Mouse (Mus musculus): ENCODE data around the gene Ergic1. TPM values are rescaled to one million over a fixed set of nuclear protein-coding genes. Genes with fewer than 3 reads are reported as not detected.

The Ergic1 gene
- 91.3 and 97.3 TPM in 2 replicates for polyA plus RNA-seq (2015; fragmentation: Nextera tagmentation; extraction: Ambion mirVana)

DNA sequence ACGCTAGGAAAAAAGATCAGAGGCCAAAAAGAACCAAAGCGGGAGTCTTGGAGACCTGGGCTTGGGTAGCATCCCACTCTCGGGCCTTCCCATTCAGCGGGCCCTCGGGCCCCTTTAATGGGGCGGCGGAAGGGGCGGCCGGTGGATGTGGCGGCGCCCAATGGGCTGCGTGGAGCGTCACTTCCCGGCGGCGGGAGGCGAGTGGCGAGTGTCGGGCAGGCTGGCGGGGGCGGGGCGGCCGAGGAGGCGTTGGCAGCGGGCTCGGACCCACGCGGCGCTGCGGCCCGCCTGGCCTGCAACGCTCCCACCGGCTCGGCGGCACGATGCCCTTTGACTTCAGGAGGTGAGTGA is at the start of gene Ergic1:
Gene Ergic1 (plus strand): TSS at position 200 of the 351 bp plus-strand sequence.
- peak within 1 kb of the TSS; percentile 74 for H3K9ac ChIP-seq
- H3K4me2 ChIP-seq, result peak within 1 kb of the TSS; percentile 73
- H3K4me3 ChIP-seq, result peak within 1 kb of the TSS; percentile 52
- peaks cover 34% of the 10 kb centered on the region for H3K4me1 ChIP-seq (replicated peaks)
- no peaks in the 10 kb centered on the region for H3K27me3 ChIP-seq
- no peaks in the 10 kb centered on the region for H3K9me3 ChIP-seq
- ATAC-seq (ENCODE audit: low FRiP score, low read depth), result peak; percentile 98
- 1% methylated on average over 36 of the region's 36 CpGs for WGBS
- peaks cover 14% of the 10 kb centered on the region for H3K36me3 ChIP-seq
- H3K27ac ChIP-seq (replicated peaks), result peak within 1 kb of the TSS; percentile 76

DNA sequence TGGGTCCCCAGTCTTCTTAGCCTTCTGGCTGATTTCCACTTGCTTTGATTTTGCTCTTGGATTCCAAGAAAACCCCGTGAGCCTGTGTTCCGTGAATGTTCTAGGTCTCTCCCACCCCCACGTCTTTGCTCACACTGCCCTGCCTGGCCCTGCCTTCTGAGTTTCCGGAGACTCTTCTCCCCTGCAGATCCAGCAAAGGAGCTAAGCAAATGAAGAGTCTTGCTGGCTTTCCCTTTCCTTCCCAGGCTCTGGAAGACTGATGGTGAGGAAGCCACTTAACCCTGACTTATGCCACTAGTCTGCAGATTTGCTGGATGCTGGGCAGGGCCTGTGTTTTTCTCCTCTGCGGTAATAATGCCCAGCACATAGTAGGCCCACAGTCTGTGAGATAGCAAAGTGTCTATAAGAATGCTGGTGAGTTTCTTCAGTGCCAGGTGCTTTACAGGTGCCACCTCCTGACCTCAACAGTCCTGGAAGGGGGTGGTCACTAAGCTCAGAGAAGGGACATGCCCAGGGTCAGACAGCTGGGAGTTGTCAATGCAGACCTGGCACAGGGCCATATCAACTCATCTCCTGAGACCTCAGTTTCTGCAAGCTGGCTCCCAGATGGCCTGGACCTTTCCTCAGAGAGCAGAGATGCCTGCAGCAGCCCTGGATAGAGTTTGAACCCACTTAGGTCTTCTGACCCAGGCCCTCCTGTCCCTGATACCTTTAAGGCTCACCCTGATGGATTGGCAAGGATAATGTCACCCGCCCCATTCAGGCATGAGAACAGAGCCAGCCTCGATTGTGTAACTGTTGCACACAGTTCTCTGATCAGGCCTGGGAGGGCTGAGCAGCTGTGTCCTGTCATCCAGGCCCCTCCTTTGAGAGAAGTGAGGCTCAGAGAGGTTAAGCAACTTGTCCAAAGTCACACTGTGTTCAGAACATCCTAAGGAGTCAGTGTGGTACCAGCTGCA is 49.2 kb upstream of the Ergic1 start:
- H3K36me3 ChIP-seq, result no peaks in the 10 kb centered on the region
- no peaks in the 10 kb centered on the region for H3K27me3 ChIP-seq
- WGBS, result 70% methylated on average over 7 of the region's 7 CpGs
- no peaks in the 10 kb centered on the region for H3K9me3 ChIP-seq
- peaks cover 4% of the 10 kb centered on the region for H3K4me1 ChIP-seq (replicated peaks)
- no peak overlapping the region for H3K9ac ChIP-seq
- no peak overlapping the region for H3K27ac ChIP-seq (replicated peaks)
- no peak overlapping the region for H3K4me3 ChIP-seq
- H3K4me2 ChIP-seq, result no peak overlapping the region
- ATAC-seq (ENCODE audit: low FRiP score, low read depth), result no peak

GRCm38 (mm10) chr17:26512961-26513360 is 48.3 kb upstream of the Ergic1 start:
- 70% methylated on average over 7 of the region's 7 CpGs for WGBS
- no peak overlapping the region for H3K9ac ChIP-seq
- H3K9me3 ChIP-seq, result no peaks in the 10 kb centered on the region
- H3K27me3 ChIP-seq, result no peaks in the 10 kb centered on the region
- no peaks in the 10 kb centered on the region for H3K4me1 ChIP-seq (replicated peaks)
- H3K27ac ChIP-seq (replicated peaks), result no peak overlapping the region
- no peaks in the 10 kb centered on the region for H3K36me3 ChIP-seq
- H3K4me2 ChIP-seq, result no peak overlapping the region
- ATAC-seq (ENCODE audit: low FRiP score, low read depth), result no peak
- no peak overlapping the region for H3K4me3 ChIP-seq

DNA sequence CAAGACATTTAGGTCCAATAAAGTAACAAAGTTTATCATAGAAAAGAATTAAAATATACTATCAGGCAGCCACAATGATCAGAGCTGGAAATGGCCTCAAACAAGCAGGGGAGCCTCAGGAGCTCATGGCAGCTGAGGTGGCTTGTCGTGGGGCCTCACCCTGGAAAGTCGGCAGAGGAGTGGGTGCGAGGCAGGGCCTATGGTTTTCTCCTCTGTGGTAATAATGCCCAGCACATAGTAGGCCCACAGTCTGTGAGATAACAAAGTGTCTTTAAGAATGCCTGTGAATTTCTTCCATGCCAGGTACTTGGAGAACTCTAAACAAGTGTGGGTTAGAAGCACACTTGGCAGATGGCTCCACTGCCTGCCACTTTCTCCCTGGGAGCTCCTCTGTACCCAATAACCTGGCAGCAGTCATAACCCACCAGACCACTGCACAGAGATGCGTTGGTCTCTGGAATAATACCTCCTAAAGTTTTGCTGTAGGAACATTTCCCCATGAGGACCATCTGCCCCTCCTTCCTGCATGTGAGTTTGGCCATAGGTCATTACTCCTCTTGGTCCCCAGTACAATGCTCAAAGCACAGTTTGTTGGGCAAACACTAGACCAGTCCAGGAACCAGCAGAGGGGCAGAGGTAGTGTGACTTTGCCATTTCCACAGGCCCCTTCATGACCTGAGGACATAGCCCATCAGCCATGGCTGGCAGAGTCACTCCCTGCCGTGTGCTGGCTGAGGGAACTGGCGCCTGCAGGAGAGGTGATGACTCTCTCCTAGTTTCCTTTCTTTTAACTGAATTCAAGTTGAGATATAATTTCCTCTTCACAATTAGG is 47.6 kb upstream of the Ergic1 start:
- Histone ChIP-seq H3K27ac (replicated peaks) (no peak overlapping the region), H3K9ac (no peak overlapping the region), H3K4me3 (no peak overlapping the region), H3K27me3 (no peaks in the 10 kb centered on the region), H3K4me1 (replicated peaks) (no peaks in the 10 kb centered on the region), H3K4me2 (no peak overlapping the region), H3K9me3 (no peaks in the 10 kb centered on the region), H3K36me3 (no peaks in the 10 kb centered on the region)
- WGBS, result 81% methylated on average over 6 of the region's 6 CpGs
- no peak for ATAC-seq (ENCODE audit: low FRiP score, low read depth)

DNA sequence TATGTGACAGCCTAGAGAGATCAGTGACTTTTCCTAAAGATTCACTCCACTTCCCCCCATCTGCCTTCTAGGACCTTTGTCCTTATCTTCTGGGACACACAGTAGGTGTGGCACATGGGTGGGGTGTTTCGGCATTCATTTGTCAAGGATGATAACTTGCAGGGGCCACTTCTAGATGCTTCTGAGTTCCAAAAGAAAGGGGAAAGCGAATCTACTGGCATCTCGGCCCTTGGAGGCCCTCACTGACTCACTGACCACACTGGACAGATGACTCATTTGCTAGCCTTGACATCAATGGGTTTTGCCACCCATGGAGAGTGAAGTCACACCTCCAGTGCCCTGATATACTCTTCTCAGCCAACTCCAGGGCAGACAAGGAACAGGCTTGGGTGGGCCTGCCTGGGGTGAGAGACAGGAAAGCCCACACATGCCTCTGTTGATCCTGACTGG is 46.7 kb upstream of the Ergic1 start:
- no peaks in the 10 kb centered on the region for H3K27me3 ChIP-seq
- no peak overlapping the region for H3K27ac ChIP-seq (replicated peaks)
- no peak overlapping the region for H3K9ac ChIP-seq
- ATAC-seq (ENCODE audit: low FRiP score, low read depth), result no peak
- no peak overlapping the region for H3K4me3 ChIP-seq
- H3K4me1 ChIP-seq (replicated peaks), result no peaks in the 10 kb centered on the region
- WGBS, result 88% methylated on average over 3 of the region's 3 CpGs
- H3K4me2 ChIP-seq, result no peak overlapping the region
- H3K36me3 ChIP-seq, result no peaks in the 10 kb centered on the region
- H3K9me3 ChIP-seq, result no peaks in the 10 kb centered on the region

DNA sequence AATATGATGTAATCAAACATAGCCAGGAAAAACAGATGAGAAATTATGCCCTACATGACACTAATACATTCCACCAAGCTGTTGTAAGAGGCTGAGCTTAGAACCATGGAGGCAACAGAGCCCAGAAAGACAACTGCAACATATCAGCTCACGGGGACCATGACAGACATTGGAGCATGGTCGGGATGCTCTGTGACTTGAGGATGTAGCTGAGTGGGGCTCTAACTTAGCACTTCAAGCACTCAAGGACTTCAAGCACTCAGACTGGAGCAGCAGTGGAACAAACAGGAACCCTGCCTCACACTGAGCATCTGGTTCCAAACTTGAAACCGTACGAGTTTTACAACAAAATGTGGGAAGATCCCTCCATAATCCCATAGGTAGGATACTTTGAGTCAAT is 45.6 kb upstream of the Ergic1 start:
- H3K4me1 ChIP-seq (replicated peaks), result no peaks in the 10 kb centered on the region
- H3K27me3 ChIP-seq, result no peaks in the 10 kb centered on the region
- no peak overlapping the region for H3K4me2 ChIP-seq
- ATAC-seq (ENCODE audit: low FRiP score, low read depth), result no peak
- no peaks in the 10 kb centered on the region for H3K9me3 ChIP-seq
- no peak overlapping the region for H3K9ac ChIP-seq
- H3K4me3 ChIP-seq, result no peak overlapping the region
- 91% methylated on average over 4 of the region's 4 CpGs for WGBS
- no peaks in the 10 kb centered on the region for H3K36me3 ChIP-seq
- H3K27ac ChIP-seq (replicated peaks), result no peak overlapping the region

GRCm38 (mm10) chr17:26518306-26518705 is 43.0 kb upstream of the Ergic1 start:
- no peak overlapping the region for H3K4me2 ChIP-seq
- no peak overlapping the region for H3K9ac ChIP-seq
- no peaks in the 10 kb centered on the region for H3K36me3 ChIP-seq
- no peak for ATAC-seq (ENCODE audit: low FRiP score, low read depth)
- no peaks in the 10 kb centered on the region for H3K27me3 ChIP-seq
- no peaks in the 10 kb centered on the region for H3K9me3 ChIP-seq
- WGBS, result 85% methylated on average over 3 of the region's 3 CpGs
- no peaks in the 10 kb centered on the region for H3K4me1 ChIP-seq (replicated peaks)
- no peak overlapping the region for H3K4me3 ChIP-seq
- H3K27ac ChIP-seq (replicated peaks), result no peak overlapping the region

GRCm38 (mm10) chr17:26522711-26523110 is 38.6 kb upstream of the Ergic1 start:
- ATAC-seq (ENCODE audit: low FRiP score, low read depth), result no peak
- Histone ChIP-seq H3K4me2 (no peak overlapping the region), H3K9ac (no peak overlapping the region), H3K27ac (replicated peaks) (no peak overlapping the region), H3K36me3 (no peaks in the 10 kb centered on the region), H3K9me3 (no peaks in the 10 kb centered on the region), H3K27me3 (no peaks in the 10 kb centered on the region), H3K4me1 (replicated peaks) (no peaks in the 10 kb centered on the region), H3K4me3 (no peak overlapping the region)
- 83% methylated on average over 4 of the region's 4 CpGs for WGBS

GRCm38 (mm10) chr17:26524316-26524715 is 37.0 kb upstream of the Ergic1 start:
- Histone ChIP-seq H3K9ac (no peak overlapping the region), H3K9me3 (no peaks in the 10 kb centered on the region), H3K4me3 (no peak overlapping the region), H3K27me3 (no peaks in the 10 kb centered on the region), H3K36me3 (no peaks in the 10 kb centered on the region), H3K27ac (replicated peaks) (no peak overlapping the region), H3K4me1 (replicated peaks) (no peaks in the 10 kb centered on the region), H3K4me2 (no peak overlapping the region)
- ATAC-seq (ENCODE audit: low FRiP score, low read depth), result no peak

- Histone ChIP-seq H3K9me3 (no peaks in the 10 kb centered on the region), H3K4me3 (no peak overlapping the region), H3K27me3 (no peaks in the 10 kb centered on the region), H3K27ac (replicated peaks) (no peak overlapping the region), H3K4me1 (replicated peaks) (no peaks in the 10 kb centered on the region), H3K36me3 (no peaks in the 10 kb centered on the region), H3K4me2 (no peak overlapping the region), H3K9ac (no peak overlapping the region)
- no peak for ATAC-seq (ENCODE audit: low FRiP score, low read depth)
- WGBS, result 78% methylated on average over 4 of the region's 4 CpGs
These were observed 36.5 kb upstream of the Ergic1 start for GRCm38 (mm10) chr17:26524801-26525200.

DNA sequence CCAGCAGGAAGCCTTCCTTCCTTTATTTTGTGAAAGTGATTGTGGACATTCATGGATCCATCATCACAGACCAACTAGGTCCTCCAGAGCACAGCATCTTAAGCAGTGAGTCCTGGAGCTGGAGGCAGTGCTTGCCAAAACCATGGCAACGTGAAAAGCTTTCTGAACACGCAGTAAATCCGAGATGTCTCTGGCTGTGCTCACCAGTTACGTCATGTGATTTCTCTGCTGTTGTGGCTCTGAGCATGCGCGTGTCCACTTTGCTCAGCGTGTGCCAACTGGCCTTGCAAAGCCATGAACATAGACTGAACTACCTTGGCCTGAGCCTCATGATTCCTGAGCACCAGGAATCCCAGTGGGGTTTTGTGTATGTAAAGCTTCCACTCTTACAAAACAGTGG is 36.0 kb upstream of the Ergic1 start:
- Histone ChIP-seq H3K4me2 (no peak overlapping the region), H3K27me3 (no peaks in the 10 kb centered on the region), H3K36me3 (no peaks in the 10 kb centered on the region), H3K9ac (no peak overlapping the region), H3K9me3 (no peaks in the 10 kb centered on the region), H3K4me3 (no peak overlapping the region), H3K27ac (replicated peaks) (no peak overlapping the region), H3K4me1 (replicated peaks) (no peaks in the 10 kb centered on the region)
- WGBS, result 65% methylated on average over 7 of the region's 7 CpGs
- no peak for ATAC-seq (ENCODE audit: low FRiP score, low read depth)

DNA sequence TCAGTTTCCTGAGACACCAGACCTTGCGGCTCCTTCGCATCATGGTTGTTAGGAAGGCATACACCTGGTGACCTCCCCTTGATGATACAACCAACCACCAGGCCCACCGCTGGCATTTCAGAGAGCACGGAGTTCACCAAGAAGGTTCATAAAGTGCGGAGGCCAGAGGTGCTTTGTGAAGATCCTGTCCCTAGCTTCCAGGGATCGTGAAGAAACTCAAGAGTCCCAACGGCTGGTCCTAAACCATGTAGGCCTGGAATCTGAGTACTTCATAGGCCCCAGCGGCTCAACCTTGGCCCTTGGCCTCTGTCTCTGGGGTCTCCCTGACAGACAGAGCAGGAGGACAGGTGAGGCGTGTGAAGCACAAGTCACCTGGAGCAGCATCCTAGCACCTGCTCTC is 34.0 kb upstream of the Ergic1 start:
- no peaks in the 10 kb centered on the region for H3K36me3 ChIP-seq
- H3K27me3 ChIP-seq, result no peaks in the 10 kb centered on the region
- no peak overlapping the region for H3K4me2 ChIP-seq
- H3K4me1 ChIP-seq (replicated peaks), result no peaks in the 10 kb centered on the region
- no peak overlapping the region for H3K9ac ChIP-seq
- ATAC-seq (ENCODE audit: low FRiP score, low read depth), result no peak
- WGBS, result 95% methylated on average over 9 of the region's 9 CpGs
- H3K27ac ChIP-seq (replicated peaks), result no peak overlapping the region
- H3K9me3 ChIP-seq, result no peaks in the 10 kb centered on the region
- H3K4me3 ChIP-seq, result no peak overlapping the region

All from hindbrain, embryonic 15.5 days (tissue).